ENCODE assay signal across 20 mouse cellular contexts in the genomic region with DNA sequence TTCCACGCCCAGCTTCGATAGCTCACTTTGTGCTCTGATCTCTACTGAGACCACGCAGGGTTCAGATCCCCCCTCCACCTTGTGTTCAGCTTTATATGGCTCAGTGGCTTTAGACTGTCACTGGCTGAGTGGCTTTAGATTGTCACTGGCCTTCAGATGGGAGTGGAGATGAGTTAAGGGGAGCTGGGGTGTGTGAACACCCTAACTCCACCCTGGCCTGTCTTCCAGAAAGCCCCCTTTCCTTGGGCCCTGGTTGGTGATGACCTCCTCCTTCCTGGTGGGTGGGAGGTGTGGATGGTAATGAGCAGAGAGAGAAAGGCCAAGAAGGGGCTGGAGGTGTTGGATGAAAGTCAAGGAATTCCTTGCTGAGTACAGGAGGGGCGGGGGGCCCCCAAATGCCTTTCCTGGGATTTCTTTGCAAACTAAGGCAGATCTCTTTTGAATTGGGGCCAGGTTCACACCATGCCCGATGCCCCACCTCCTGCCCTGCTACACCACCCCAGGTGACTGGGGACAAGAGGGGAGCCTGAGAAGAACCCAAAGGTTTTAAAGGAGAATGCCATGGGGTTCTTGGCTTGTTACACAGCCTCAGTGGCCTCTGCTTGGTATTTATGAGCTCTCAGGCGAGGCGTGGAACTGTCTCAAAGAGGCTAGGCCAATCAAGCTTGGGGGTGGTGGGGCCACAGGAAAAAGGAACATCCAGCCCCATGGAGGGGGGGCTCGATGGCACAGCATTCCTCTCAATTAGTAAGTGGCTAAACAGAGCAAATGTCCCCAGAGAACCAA. TPM values are rescaled to one million over a fixed set of nuclear protein-coding genes. Genes with fewer than 3 reads are reported as not detected.
"Had no signal": no experiment of that assay in that cellular context is flagged by ENCODE, and none has a peak within 500 bp of the region (broad histone marks: within the 10 kb centered on the region; RNA-seq: fewer than 3 reads in every experiment).

No protein-coding gene starts in this region.

- H3K27ac ChIP-seq: liver, embryonic 12.5 days; liver, embryonic 15.5 days; macrophage had no signal

- H3K9me3 ChIP-seq: liver, embryonic 12.5 days; liver, embryonic 15.5 days had no signal

- DNase-seq: kidney, adult 18-20 months; kidney, adult 9 months; kidney, postnatal 14 days; kidney, postnatal 4 days; left cerebral cortex, postnatal 4 days; liver; lung, adult 18-20 months; midbrain, embryonic 14.5 days; right cerebral cortex, adult 18-20 months; right cerebral cortex, postnatal 14 days; spleen, adult 18-20 months; thymus, adult 2 months; thymus, postnatal 14 days; thymus, postnatal 4 days had no signal

- H3K36me3 ChIP-seq: liver, embryonic 12.5 days; liver, embryonic 15.5 days had no signal

- H3K9ac ChIP-seq: liver, embryonic 12.5 days; liver, embryonic 15.5 days had no signal

- H3K4me3 ChIP-seq: liver, embryonic 12.5 days; liver, embryonic 15.5 days; myocyte had no signal

- H3K4me2 ChIP-seq: liver, embryonic 12.5 days; liver, embryonic 15.5 days had no signal

- ATAC-seq: inflammation-experienced regulatory T-cells, adult 6 months; intestine, embryonic 16.5 days; liver, embryonic 12.5 days had no signal

RNA-seq across cellular contexts. Expression of a gene that starts 3.5 kb away (rescaled TPM):
- polyA plus RNA-seq: macrophage had no signal
